Mouse (Mus musculus) ES-E14 (cell line): ENCODE measurements around the gene BC024978. TPM values are rescaled to one million over a fixed set of nuclear protein-coding genes. Genes with fewer than 3 reads are reported as not detected.

Experiments
- DNase-seq: peaks from one replicate; pipeline ENCODE4 v3.0.0-alpha.2; 2013; ENCODE audit warnings: low read depth, low spot score
- H3K27ac ChIP-seq: 2 replicates; pipeline ENCODE4 v1.5.1; 2012; ENCODE audit warnings: low read depth, mild to moderate bottlenecking, low read length, moderate library complexity, mixed read lengths; ENCODE audit not compliant: poor library complexity, insufficient read depth, severe bottlenecking
- H3K36me3 ChIP-seq: 2 replicates; pipeline ENCODE4 v1.6.1; 2012; ENCODE audit warnings: mild to moderate bottlenecking, low read length, moderate library complexity, mixed read lengths; ENCODE audit not compliant: control insufficient read depth, poor library complexity, insufficient read depth, severe bottlenecking
- H3K4me1 ChIP-seq, 2 experiments: fragments of 150-350 bp in 1 of 2; sonication (generic) in 1 of 2; 2 replicates each; pipeline ENCODE4 v1.6.1; 2012; ENCODE audit warnings: low read length in 2 of 2, mild to moderate bottlenecking in 1 of 2, mixed read lengths in 1 of 2; ENCODE audit not compliant: control insufficient read depth in 2 of 2, insufficient read depth in 2 of 2, poor library complexity in 1 of 2
- H3K4me3 ChIP-seq, 2 experiments: fragments of 150-350 bp in 1 of 2; sonication (generic) in 1 of 2; 2 replicates each; pipeline ENCODE4 v1.5.1; 2012; ENCODE audit warnings: low read length in 2 of 2, low read depth in 1 of 2, mild to moderate bottlenecking in 1 of 2, mixed read lengths in 1 of 2; ENCODE audit not compliant: insufficient read depth in 1 of 2, poor library complexity in 1 of 2, severe bottlenecking in 1 of 2
- H3K9ac ChIP-seq: 2 replicates; pipeline ENCODE4 v1.6.1; 2012; ENCODE audit warnings: low read depth, mild to moderate bottlenecking, low read length, mixed read lengths; ENCODE audit not compliant: poor library complexity, insufficient read depth, severe bottlenecking
- H3K9me3 ChIP-seq: fragments of 150-350 bp; sonication (generic); 2 replicates; pipeline ENCODE4 v1.6.1; 2012; ENCODE audit warnings: low read depth, mild to moderate bottlenecking, low read length; ENCODE audit not compliant: control insufficient read depth, insufficient read depth
- CHD2 ChIP-seq: IDR thresholded peaks from 2 replicates; pipeline ENCODE4 v1.6.1; 2014; ENCODE audit warnings: mild to moderate bottlenecking, low read depth, low read length, inconsistent platforms
- HCFC1 ChIP-seq: IDR thresholded peaks from 2 replicates; pipeline ENCODE4 v1.6.1; 2012; ENCODE audit warnings: low read length, inconsistent platforms, borderline replicate concordance; ENCODE audit not compliant: insufficient read depth
- MAFK ChIP-seq: IDR thresholded peaks from 2 replicates; pipeline ENCODE4 v1.6.1; 2014; ENCODE audit warnings: mild to moderate bottlenecking, low read depth, low read length, inconsistent platforms; ENCODE audit not compliant: insufficient read depth
- ZC3H11A ChIP-seq: IDR thresholded peaks from 2 replicates; pipeline ENCODE4 v1.6.1; 2012; ENCODE audit warnings: low read depth, mild to moderate bottlenecking, inconsistent platforms, low read length, borderline replicate concordance
- ZNF384 ChIP-seq: IDR thresholded peaks from 2 replicates; pipeline ENCODE4 v1.6.1; 2012; ENCODE audit warnings: low read depth, low read length, inconsistent platforms
- in situ Hi-C, 2 experiments: fragments of 600-800 bp; cut with MboI; formaldehyde crosslinking; loops; one replicate each; pipeline ENCODE4 v1.15.1; 2025; ENCODE audit warnings: low sequenced_read_pairs in 2 of 2, inconsistent platforms in 1 of 2; ENCODE audit not compliant: unreplicated experiment in 2 of 2
- total RNA-seq: library from RNA; depleted of rRNA; stranded (reverse); fragments of 300-350 nt; gene quantifications from 2 replicates; pipeline ENCODE4 v1.2.3, GENCODE M21; 2012

Gene BC024978
- total RNA-seq, 1 experiment, result 12.0 TPM

- DNase-seq, result no peak
- Histone ChIP-seq H3K27ac (peak overlapping the region; percentile 95), H3K9ac (peak overlapping the region; percentile 95), H3K4me3 (peak overlapping the region; percentile 72 to 87), H3K4me1 (peaks cover 3 to 13% of the 10 kb centered on the region in 2 experiments; a peak in 3 of 4 replicates), H3K9me3 (no peaks in the 10 kb centered on the region), H3K36me3 (peaks cover 2% of the 10 kb centered on the region; the same call in 1 of the 2 replicates)
- in situ Hi-C loops, result no loop called here
- no peak for TF ChIP-seq CHD2
- no peak for TF ChIP-seq ZC3H11A
- no peak for TF ChIP-seq HCFC1
Measured at GRCm38 (mm10) chr7:27165696-27166095, 29.9 kb upstream of the BC024978 start.

DNA sequence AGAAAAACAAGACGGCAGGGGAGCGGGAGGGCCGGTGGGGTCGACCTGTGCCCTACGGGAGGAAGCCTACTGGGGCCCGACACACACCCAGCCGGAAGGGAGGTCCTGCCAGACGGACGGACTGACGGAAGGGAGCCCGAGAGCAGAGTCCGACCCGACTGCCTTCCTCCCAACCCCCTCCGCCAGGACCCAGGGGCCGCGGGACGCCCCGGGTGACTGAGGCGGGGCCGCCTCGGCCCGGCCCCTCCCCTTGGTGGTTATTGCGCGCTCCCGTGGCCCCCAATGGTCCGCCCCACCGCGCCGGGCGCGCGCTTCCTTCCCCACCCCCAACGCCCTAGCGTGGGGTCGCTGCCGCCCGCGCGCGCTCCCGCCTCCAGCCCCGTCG lies 29.4 kb upstream of the BC024978 start:
- H3K36me3 ChIP-seq, result peaks cover 5% of the 10 kb centered on the region
- H3K4me1 ChIP-seq, result peaks cover 3 to 13% of the 10 kb centered on the region in 2 experiments; a peak in 3 of 4 replicates
- TF ChIP-seq HCFC1 (peak; percentile 70; the same call in 1 of the 2 replicates), MAFK (no peak), ZC3H11A (no peak)
- peak; percentile 60 for DNase-seq
- peak overlapping the region; percentile 72 to 87 for H3K4me3 ChIP-seq
- no peaks in the 10 kb centered on the region for H3K9me3 ChIP-seq
- H3K9ac ChIP-seq, result peak overlapping the region; percentile 95
- in situ Hi-C loops, result no loop called here
- peak overlapping the region; percentile 95 for H3K27ac ChIP-seq

- no peaks in the 10 kb centered on the region for H3K9me3 ChIP-seq
- peaks cover 3 to 13% of the 10 kb centered on the region in 2 experiments; a peak in 3 of 4 replicates for H3K4me1 ChIP-seq
- TF ChIP-seq MAFK, result 0 out of 2 replicates have a peak, but pooled peaks have one; percentile 33
- no peak for TF ChIP-seq ZC3H11A
- no peak for TF ChIP-seq HCFC1
- TF ChIP-seq ZNF384, result 0 out of 2 replicates have a peak, but pooled peaks have one; percentile 50
- TF ChIP-seq CHD2, result no peak
- peaks cover 5% of the 10 kb centered on the region for H3K36me3 ChIP-seq
- peak; percentile 86 for DNase-seq
- H3K27ac ChIP-seq, result peak within 1 kb of the TSS; percentile 95
- in situ Hi-C loops, result no loop called here
- H3K9ac ChIP-seq, result peak within 1 kb of the TSS; percentile 95
- peak within 1 kb of the TSS; percentile 72 to 87 for H3K4me3 ChIP-seq
Measured at GRCm38 (mm10) chr7:27166614-27167474, 28.7 kb upstream of the BC024978 start, which contains the start of gene Egln2. Gene Egln2 (minus strand): TSS chr7:27166802.

DNA sequence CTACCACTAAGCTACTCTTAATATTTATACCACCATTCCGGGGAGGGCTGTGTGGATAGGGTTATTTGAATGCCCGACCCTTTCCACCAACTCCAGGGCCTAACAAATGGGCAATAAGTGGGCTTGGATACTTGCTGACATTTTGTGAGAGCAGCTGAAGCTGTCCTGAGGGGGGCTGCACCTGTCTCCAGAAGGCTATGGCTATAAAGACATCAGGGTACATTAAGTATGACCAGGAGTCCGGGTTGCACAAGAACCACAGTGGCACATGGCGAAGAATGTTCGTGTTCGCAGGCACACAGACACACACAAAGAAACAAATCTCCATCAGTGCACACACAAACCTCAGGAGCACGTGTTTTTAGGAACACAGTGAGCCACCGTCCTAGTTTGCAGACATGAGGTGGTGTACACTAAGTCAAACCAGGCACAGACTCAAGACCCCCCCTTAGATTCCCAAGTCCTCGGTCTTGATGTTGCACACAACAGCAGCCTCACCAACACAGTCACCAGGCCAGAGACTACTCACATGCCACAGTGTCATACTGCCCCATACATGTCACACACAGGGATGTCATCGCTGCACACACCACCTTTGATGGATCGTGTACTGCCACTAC lies 28.0 kb upstream of the BC024978 start:
- in situ Hi-C loops, result no loop called here
- TF ChIP-seq MAFK (no peak), ZC3H11A (no peak), CHD2 (no peak), ZNF384 (no peak), HCFC1 (no peak)
- H3K4me1 ChIP-seq, result peaks cover 3 to 13% of the 10 kb centered on the region in 2 experiments; a peak in 3 of 4 replicates
- H3K9ac ChIP-seq, result no peak overlapping the region
- peaks cover 7% of the 10 kb centered on the region for H3K36me3 ChIP-seq
- no peak for DNase-seq
- H3K4me3 ChIP-seq, result peak overlapping the region; percentile 72 to 87; a peak in 3 of 4 replicates
- no peaks in the 10 kb centered on the region for H3K9me3 ChIP-seq
- peak overlapping the region; percentile 7; the same call in 1 of the 2 replicates for H3K27ac ChIP-seq
